Mouse (Mus musculus) CD4-positive, CD25-positive, alpha-beta regulatory T cell, adult 9 weeks (primary cell): Measurements from ENCODE around the gene Mybph. TPM values are rescaled to one million over a fixed set of nuclear protein-coding genes. Genes with fewer than 3 reads are reported as not detected.

Source experiments
- polyA plus RNA-seq: library from polyadenylated mRNA; unstranded; fragments of 100-300 nt; shearing (Covaris generic); gene quantifications from one replicate; pipeline ENCODE4 v1.2.1, GENCODE M21; 2017

Mybph gene
- 0.15 TPM for polyA plus RNA-seq

GRCm38 (mm10) chr1:134193126-134193525, at the start of gene Mybph:
Gene Mybph, plus strand, starts transcription at chr1:134193448.

DNA sequence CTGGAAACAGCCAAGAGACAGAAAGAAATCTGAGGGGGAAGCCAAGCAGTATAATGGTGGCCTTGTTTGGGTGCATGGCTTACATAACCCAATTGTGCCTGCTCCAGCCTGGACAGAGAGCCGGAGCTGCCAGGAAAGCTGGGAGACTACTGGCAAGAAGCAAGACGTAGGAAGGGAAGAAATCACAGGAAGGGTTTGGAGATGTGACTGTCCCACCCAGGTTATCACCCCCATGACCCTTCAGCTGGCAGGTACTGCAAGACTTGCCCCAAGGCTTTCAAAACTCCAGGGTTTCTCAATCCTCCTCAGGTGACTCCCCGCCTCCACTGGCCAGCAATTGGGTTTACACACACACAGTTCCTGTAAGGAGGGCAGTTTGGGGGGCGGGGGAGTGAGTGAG, 11.2 kb upstream of the Mybph start, which contains the start of gene Chil1:
Chil1 (plus strand) TSS at position 152 of the 400 bp plus-strand sequence.

DNA sequence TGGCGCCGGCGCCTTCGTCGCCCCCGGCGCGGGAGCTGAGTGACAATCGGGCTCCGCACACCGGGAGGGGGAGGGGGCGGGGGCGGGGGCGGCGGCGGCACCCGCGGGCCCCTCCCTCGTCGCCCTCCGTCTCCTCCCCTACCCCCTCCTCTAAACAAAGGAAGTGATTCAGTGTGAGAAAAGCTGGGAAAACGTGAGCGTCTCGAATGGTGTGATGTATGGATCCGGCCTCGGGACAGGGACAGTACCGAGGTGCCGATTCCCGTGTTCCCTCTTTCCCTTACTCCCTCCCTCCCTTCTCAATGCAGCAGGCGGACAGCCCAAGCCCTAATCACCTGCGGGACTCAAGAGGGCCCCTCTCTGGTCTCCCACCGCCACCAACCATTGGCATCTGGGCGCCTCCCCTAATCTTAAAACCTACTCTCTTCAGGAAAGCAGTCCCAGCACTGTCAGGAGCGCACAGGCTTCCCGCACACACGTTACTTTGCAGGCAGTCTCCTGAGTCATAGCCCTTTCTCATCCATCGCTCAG, 42.2 kb downstream of the Mybph start, which contains the start of gene Adora1:
Adora1 (minus strand) TSS at position 41 of the 531 bp plus-strand sequence.

Other genes starting within 250 kb of the Mybph start
- not detected for gene Fmod, start 156.2 kb upstream of the Mybph start, polyA plus RNA-seq
- 283 TPM for gene Btg2, start 114.3 kb upstream of the Mybph start, polyA plus RNA-seq
- not detected for gene Chit1, start 82.2 kb upstream of the Mybph start, polyA plus RNA-seq
- gene Chil1, start 11.3 kb upstream of the Mybph start, polyA plus RNA-seq, result 0.51 TPM
- gene Adora1, start 42.0 kb downstream of the Mybph start, polyA plus RNA-seq, result not detected
- not detected for gene Myog, start 96.5 kb downstream of the Mybph start, polyA plus RNA-seq
- gene Ppfia4, start 139.5 kb downstream of the Mybph start, polyA plus RNA-seq, result not detected
- 52.0 TPM for gene Tmem183a, start 168.5 kb downstream of the Mybph start, polyA plus RNA-seq
- gene 4933406M09Rik, start 192.5 kb downstream of the Mybph start, polyA plus RNA-seq, result not detected
- 34.5 TPM for gene Cyb5r1, start 212.1 kb downstream of the Mybph start, polyA plus RNA-seq
- 25.0 TPM for gene Adipor1, start 221.9 kb downstream of the Mybph start, polyA plus RNA-seq